Mouse (Mus musculus) embryonic fibroblast, embryonic 13.5 days (primary cell): ENCODE data around the gene Eif4g3.

Experiments used
- CTCF ChIP-seq: IDR thresholded peaks from 2 replicates; pipeline ENCODE4 v1.5.1; 2011; ENCODE audit warnings: mild to moderate bottlenecking, control low read depth, low read length, moderate library complexity, borderline replicate concordance; ENCODE audit not compliant: insufficient read depth
- POLR2A ChIP-seq: IDR thresholded peaks from 2 replicates; pipeline ENCODE4 v1.6.1; 2011; ENCODE audit warnings: low read depth, mild to moderate bottlenecking, control low read depth, low read length, moderate library complexity

DNA sequence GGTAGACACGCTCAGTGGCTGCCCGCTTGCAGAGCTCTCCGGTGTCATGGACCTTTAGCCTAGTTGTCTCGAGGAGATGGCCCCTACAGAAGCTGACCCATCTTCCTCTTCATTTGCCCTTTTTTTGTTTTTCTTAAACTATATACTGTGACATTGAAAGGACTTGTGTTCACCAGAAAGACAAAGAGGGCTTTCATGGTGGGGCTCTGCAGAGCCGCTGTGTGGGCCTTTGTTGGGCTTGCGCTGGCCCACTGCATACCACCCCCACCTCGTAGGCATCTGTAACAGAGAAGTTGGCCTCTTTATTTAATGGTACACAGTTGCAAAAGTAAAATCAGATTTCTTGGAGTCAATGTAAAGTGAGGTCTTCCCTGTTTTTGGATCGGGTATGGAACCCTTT is 44.3 kb downstream of the Eif4g3 start:
- no peak for TF ChIP-seq CTCF
- TF ChIP-seq POLR2A = no peak
